Mouse (Mus musculus): ENCODE measurements around the gene Grin2a. TPM values are rescaled to one million over a fixed set of nuclear protein-coding genes. Genes with fewer than 3 reads are reported as not detected.

Grin2a gene
- polyA plus RNA-seq, 1 experiment: not detected

DNA sequence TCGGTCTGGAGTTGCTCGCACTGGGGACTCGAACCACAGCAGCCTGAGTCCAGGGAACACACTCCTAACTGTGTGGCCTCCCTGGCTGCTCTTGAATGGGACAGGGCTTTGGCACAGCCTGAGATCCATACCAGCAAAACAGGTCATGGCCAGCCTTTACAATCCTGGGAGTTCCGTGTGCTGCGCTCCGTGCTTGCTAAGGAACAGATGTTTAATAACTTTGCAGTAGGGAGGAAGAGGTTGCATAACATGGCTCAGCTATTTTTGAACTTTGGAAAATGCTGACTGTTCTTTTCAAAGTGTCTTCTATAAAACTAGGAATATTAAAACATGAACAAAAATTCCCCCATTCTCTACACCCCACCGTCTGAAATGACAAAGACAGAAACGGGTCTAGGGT is 238.5 kb downstream of the Grin2a start:
- Histone ChIP-seq H3K27ac (ENCODE audit: insufficient read depth, low read depth, low read length) (no peak overlapping the region), H3K4me3 (ENCODE audit: insufficient read depth, low read depth, low read length) (no peak overlapping the region), H3K4me1 (ENCODE audit: control insufficient read depth, insufficient read depth, low read length) (peaks cover 11% of the 10 kb centered on the region)
- WGBS: 78% methylated on average over 8 of the region's 8 CpGs
- TF ChIP-seq CTCF (IDR thresholded peaks at IDR 0.05; ENCODE audit: insufficient read depth, low read depth, low read length): no peak
- no peak for TF ChIP-seq POLR2A (IDR thresholded peaks at IDR 0.05; ENCODE audit: insufficient read depth, low read depth, low read length)

DNA sequence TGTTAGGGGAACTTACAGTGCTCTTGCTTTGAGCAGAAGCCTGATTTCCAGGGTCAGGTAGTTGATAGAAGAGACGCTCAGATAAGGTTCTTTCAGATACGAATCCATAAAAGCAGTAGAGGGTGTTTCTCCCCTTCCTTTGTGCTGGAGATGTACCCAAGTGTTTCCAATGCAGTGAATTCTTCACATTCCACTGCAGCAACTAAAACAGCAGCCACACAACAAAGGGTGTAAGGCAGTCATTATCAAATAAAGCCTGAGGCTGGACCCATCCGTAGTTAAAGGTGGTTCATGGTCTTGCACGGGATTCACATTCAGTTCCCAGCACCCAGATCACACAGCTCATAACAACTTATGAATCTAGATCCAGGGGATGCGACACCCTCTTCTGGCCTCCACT is 241.3 kb downstream of the Grin2a start:
- 94% methylated on average over 5 of the region's 5 CpGs for WGBS
- TF ChIP-seq CTCF (IDR thresholded peaks at IDR 0.05; ENCODE audit: insufficient read depth, low read depth, low read length) (no peak), POLR2A (IDR thresholded peaks at IDR 0.05; ENCODE audit: insufficient read depth, low read depth, low read length) (no peak)
- Histone ChIP-seq H3K27ac (ENCODE audit: insufficient read depth, low read depth, low read length) (no peak overlapping the region), H3K4me1 (ENCODE audit: control insufficient read depth, insufficient read depth, low read length) (peaks cover 11% of the 10 kb centered on the region), H3K4me3 (ENCODE audit: insufficient read depth, low read depth, low read length) (no peak overlapping the region)

DNA sequence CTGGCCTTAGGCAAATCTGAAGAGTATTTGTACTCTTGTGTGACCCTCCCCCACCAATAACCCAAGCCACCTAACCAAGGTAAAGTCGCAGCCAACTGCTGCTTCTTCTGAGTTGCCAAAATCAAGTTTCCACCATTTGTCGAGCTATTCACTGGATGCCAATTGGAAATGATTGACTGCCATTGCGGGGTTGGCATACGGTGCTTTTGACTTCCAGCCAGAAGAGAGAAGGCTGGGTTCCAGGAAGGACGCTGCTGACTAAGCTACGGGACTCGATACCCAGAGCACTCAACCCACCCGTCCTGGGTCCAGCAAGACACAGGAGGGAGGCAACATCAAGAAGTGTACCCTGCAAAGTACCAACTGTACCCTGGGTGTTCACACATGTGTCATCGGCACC is 242.3 kb downstream of the Grin2a start:
- Histone ChIP-seq H3K4me1 (ENCODE audit: control insufficient read depth, insufficient read depth, low read length) (peaks cover 7% of the 10 kb centered on the region), H3K4me3 (ENCODE audit: insufficient read depth, low read depth, low read length) (no peak overlapping the region), H3K27ac (ENCODE audit: insufficient read depth, low read depth, low read length) (no peak overlapping the region)
- 62% methylated on average over 9 of the region's 9 CpGs for WGBS
- TF ChIP-seq CTCF (IDR thresholded peaks at IDR 0.05; ENCODE audit: insufficient read depth, low read depth, low read length): no peak
- TF ChIP-seq POLR2A (IDR thresholded peaks at IDR 0.05; ENCODE audit: insufficient read depth, low read depth, low read length): no peak

DNA sequence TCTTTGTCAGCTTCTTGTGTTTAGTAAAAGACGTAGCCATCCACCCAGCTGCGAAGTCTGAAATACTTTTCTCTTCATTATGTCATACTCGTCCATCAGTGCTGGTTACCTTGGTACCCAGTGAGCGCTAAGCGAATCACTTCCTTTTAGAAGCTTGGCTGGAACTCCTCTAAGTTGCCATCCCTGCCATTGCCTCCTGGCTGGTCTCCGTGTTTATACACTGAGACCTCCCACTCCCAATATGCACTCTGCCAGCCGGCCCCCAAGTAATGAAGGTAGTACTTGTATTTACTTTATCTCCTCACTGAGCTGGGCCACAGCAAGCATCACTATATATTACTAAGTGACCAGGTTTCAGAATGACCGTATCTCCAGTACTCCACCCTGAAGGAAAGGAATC is 242.8 kb downstream of the Grin2a start:
- H3K27ac ChIP-seq (ENCODE audit: insufficient read depth, low read depth, low read length): no peak overlapping the region
- H3K4me1 ChIP-seq (ENCODE audit: control insufficient read depth, insufficient read depth, low read length): peaks cover 7% of the 10 kb centered on the region
- TF ChIP-seq POLR2A (IDR thresholded peaks at IDR 0.05; ENCODE audit: insufficient read depth, low read depth, low read length): no peak
- TF ChIP-seq CTCF (IDR thresholded peaks at IDR 0.05; ENCODE audit: insufficient read depth, low read depth, low read length): no peak
- WGBS: 64% methylated on average over 8 of the region's 8 CpGs
- no peak overlapping the region for H3K4me3 ChIP-seq (ENCODE audit: insufficient read depth, low read depth, low read length)

DNA sequence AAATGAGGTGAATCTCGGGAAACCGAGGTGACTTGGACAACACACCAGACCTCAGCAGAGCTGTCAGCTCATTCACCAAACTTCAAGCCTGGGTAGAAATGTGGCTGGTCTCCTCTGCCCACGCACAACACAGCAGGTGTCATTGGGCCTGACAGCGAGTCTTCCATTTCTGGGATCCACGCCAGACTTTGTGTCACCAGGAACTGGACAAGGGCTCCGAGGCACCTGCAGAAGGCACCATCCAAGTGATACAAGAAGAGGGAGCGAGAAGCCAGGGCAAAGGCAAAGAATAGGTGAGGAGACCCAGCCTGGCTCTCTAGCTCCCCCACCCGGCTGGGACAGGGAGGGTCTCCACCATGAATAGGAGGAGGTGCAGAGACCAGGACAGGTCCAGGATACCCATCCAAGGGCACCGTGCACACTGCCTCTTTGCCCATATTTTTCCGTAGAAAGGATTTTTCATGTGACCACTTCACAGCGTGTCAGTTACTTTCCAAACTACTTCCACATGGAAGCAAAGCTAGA is 244.3 kb downstream of the Grin2a start:
- Histone ChIP-seq H3K4me3 (ENCODE audit: insufficient read depth, low read depth, low read length) (no peak overlapping the region), H3K4me1 (ENCODE audit: control insufficient read depth, insufficient read depth, low read length) (peaks cover 4% of the 10 kb centered on the region), H3K27ac (ENCODE audit: insufficient read depth, low read depth, low read length) (no peak overlapping the region)
- no peak for TF ChIP-seq CTCF (IDR thresholded peaks at IDR 0.05; ENCODE audit: insufficient read depth, low read depth, low read length)
- no peak for TF ChIP-seq POLR2A (IDR thresholded peaks at IDR 0.05; ENCODE audit: insufficient read depth, low read depth, low read length)
- 74% methylated on average over 11 of the region's 11 CpGs for WGBS

DNA sequence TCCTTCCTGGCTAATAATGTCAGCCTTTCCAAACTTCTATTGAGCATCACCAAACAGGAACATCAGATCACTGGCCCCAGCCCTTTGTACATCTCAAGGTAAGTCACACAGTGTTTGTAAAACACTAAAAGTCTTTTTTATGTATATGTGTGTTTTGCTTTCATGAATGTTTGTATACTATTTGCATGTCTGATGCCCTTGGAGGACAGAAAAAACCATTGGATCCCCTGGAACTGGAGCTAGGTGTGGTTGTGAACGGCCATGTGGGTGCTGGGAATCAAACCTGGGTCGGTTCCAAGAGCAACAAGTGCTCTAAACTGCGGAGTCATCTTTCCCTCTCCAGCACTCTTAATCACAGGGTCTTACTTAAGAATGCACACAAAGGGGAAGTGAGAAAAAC is 245.7 kb downstream of the Grin2a start:
- 95% methylated on average over 3 of the region's 3 CpGs for WGBS
- TF ChIP-seq CTCF (IDR thresholded peaks at IDR 0.05; ENCODE audit: insufficient read depth, low read depth, low read length) (no peak), POLR2A (IDR thresholded peaks at IDR 0.05; ENCODE audit: insufficient read depth, low read depth, low read length) (no peak)
- Histone ChIP-seq H3K4me3 (ENCODE audit: insufficient read depth, low read depth, low read length) (no peak overlapping the region), H3K27ac (ENCODE audit: insufficient read depth, low read depth, low read length) (no peak overlapping the region), H3K4me1 (ENCODE audit: control insufficient read depth, insufficient read depth, low read length) (no peaks in the 10 kb centered on the region)

DNA sequence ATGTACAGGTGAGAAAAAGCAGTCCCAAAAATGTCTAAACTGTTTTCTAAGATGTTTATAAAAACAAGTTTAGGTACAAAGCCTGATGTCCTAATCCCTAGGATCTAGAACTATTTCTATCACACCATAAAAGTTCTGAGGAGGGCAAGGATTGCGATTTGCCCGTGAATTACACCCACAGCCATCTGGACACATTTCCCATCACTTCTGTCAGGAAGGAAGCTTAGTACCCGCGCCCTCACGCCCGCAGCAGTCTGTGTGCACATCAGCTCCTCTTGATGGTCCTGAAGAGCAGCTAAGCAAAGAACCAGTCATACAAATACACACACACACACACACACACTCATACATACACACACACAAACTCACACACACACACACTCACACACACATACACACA is 252.9 kb downstream of the Grin2a start:
- peaks cover 9% of the 10 kb centered on the region for H3K4me1 ChIP-seq (ENCODE audit: control insufficient read depth, insufficient read depth, low read length)
- no peak overlapping the region for H3K27ac ChIP-seq (ENCODE audit: insufficient read depth, low read depth, low read length)
- TF ChIP-seq CTCF (IDR thresholded peaks at IDR 0.05; ENCODE audit: insufficient read depth, low read depth, low read length): no peak
- TF ChIP-seq POLR2A (IDR thresholded peaks at IDR 0.05; ENCODE audit: insufficient read depth, low read depth, low read length): no peak
- WGBS: 74% methylated on average over 6 of the region's 6 CpGs
- no peak overlapping the region for H3K4me3 ChIP-seq (ENCODE audit: insufficient read depth, low read depth, low read length)

DNA sequence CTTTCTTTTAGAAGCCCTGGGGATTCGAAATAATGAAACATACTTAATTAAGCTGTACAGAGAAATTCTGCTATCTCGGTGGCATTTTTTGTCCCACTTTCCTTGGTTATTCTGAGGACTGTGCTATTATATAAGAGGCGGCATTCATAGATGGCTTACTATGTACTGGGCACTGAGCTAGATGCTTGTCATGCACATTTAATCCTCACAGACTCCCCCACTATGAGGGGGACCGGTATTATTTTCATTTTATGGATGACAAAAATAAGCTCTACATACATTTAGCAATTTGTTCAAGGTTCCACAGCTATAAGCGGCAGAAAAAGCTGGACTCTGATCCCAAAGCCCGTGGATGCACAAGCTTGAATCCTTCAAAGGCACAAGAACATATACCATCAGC is 256.7 kb downstream of the Grin2a start:
- TF ChIP-seq CTCF (IDR thresholded peaks at IDR 0.05; ENCODE audit: insufficient read depth, low read depth, low read length): no peak
- no peak for TF ChIP-seq POLR2A (IDR thresholded peaks at IDR 0.05; ENCODE audit: insufficient read depth, low read depth, low read length)
- no peak overlapping the region for H3K27ac ChIP-seq (ENCODE audit: insufficient read depth, low read depth, low read length)
- H3K4me3 ChIP-seq (ENCODE audit: insufficient read depth, low read depth, low read length): no peak overlapping the region
- peaks cover 13% of the 10 kb centered on the region for H3K4me1 ChIP-seq (ENCODE audit: control insufficient read depth, insufficient read depth, low read length)
- WGBS: 64% methylated on average over 6 of the region's 6 CpGs

DNA sequence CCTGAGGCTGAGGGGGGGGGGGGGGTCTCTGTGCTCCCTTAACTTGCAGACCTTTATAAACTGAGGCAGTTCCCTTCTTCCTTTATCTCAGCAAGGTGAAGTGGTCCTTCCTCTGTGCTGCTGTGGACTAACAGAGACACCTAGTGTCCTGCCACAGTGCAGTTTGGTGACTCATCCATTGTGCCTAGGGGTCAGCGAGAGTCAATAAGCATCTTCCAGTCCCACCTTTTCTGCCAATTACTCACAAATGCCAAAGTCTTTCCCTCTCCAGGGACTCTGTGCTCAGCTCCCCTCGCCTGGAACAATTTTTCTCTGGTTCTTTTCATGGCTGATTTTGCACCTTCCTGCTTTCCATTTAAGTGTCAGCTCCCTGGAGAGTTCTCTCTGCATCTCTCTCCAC is 258.2 kb downstream of the Grin2a start:
- TF ChIP-seq CTCF (IDR thresholded peaks at IDR 0.05; ENCODE audit: insufficient read depth, low read depth, low read length) (no peak), POLR2A (IDR thresholded peaks at IDR 0.05; ENCODE audit: insufficient read depth, low read depth, low read length) (no peak)
- WGBS: 63% methylated on average over 2 of the region's 2 CpGs
- H3K4me1 ChIP-seq (ENCODE audit: control insufficient read depth, insufficient read depth, low read length): peaks cover 13% of the 10 kb centered on the region
- no peak overlapping the region for H3K4me3 ChIP-seq (ENCODE audit: insufficient read depth, low read depth, low read length)
- no peak overlapping the region for H3K27ac ChIP-seq (ENCODE audit: insufficient read depth, low read depth, low read length)

All from olfactory bulb, adult 2 months (tissue).